ENCODE assay signal across 1 mouse cellular context in genomic region chr4:117139217-117139612, GRCm38 (mm10).
TF ChIP-seq lines count a peak whose summit lies in the region.

No protein-coding gene starts in this region.

TF ChIP-seq in MEL, 35 proteins besides CTCF, POLR2A, EP300 and RAD21 (continued from another document):
- peak; percentile 78 for TF ChIP-seq SMC3 (IDR thresholded peaks at IDR 0.05; ENCODE audit: low read depth, low read length)
- no peak for TF ChIP-seq ETS1 (IDR thresholded peaks at IDR 0.05; ENCODE audit: low read depth, low read length)
- no peak for TF ChIP-seq KAT2A (conservative IDR thresholded peaks at IDR 0.05; ENCODE audit: low read depth, low read length)
- TF ChIP-seq MAX (IDR thresholded peaks at IDR 0.05; ENCODE audit: low read length) = peak; percentile 98
- TF ChIP-seq ZNF384 (IDR thresholded peaks at IDR 0.05; ENCODE audit: low read depth, low read length) = no peak
- TF ChIP-seq GATA1 (IDR thresholded peaks at IDR 0.05; ENCODE audit: low read depth, low read length) = no peak
- TF ChIP-seq USF2 (IDR thresholded peaks at IDR 0.05; ENCODE audit: borderline replicate concordance in 1 of 2, insufficient read depth in 1 of 2, low read depth in 1 of 2, low read length in 2 of 2) = peak in 1 of 2 experiments; percentile 62; a peak in 1 of 4 replicates
